Mouse (Mus musculus) lung, postnatal 0 days (tissue): ENCODE data around the gene Tmem255a. TPM values are rescaled to one million over a fixed set of nuclear protein-coding genes. Genes with fewer than 3 reads are reported as not detected.

Source experiments
- ATAC-seq: fragments of 200-750 bp; cut with Nextera tagmentation; 2 replicates; pipeline ENCODE4 v1.8.0; 2017; ENCODE audit warnings: moderate library complexity
- DNase-seq: peaks from one replicate; pipeline ENCODE4 v3.0.0-alpha.2; 2016; ENCODE audit warnings: low spot score
- H3K27ac ChIP-seq: fragments of 300-500 bp; sonication (generic); 2 replicates; pipeline ENCODE4 v1.5.1; 2014; ENCODE audit warnings: antibody characterized with exemption, mild to moderate bottlenecking, low read length, mixed read lengths
- H3K27me3 ChIP-seq: fragments of 300-500 bp; sonication (generic); replicated peaks from 2 replicates; pipeline ENCODE4 v1.6.1; 2014; ENCODE audit warnings: low read length, mixed read lengths; ENCODE audit not compliant: insufficient read depth
- H3K36me3 ChIP-seq: fragments of 300-500 bp; sonication (generic); 2 replicates; pipeline ENCODE4 v1.6.1; 2014; ENCODE audit warnings: low read length, mixed read lengths; ENCODE audit not compliant: insufficient read depth
- H3K4me1 ChIP-seq: fragments of 300-500 bp; sonication (generic); 2 replicates; pipeline ENCODE4 v1.6.1; 2014; ENCODE audit warnings: antibody characterized with exemption, low read depth, low read length, mixed read lengths; ENCODE audit not compliant: insufficient read depth
- H3K4me2 ChIP-seq: fragments of 300-500 bp; sonication (generic); replicated peaks from 2 replicates; pipeline ENCODE4 v1.6.1; 2014; ENCODE audit warnings: low read depth, mild to moderate bottlenecking, low read length, moderate library complexity, mixed read lengths
- H3K4me3 ChIP-seq: fragments of 300-500 bp; sonication (generic); 2 replicates; pipeline ENCODE4 v1.5.1; 2014; ENCODE audit warnings: low read depth, low read length
- H3K9ac ChIP-seq: fragments of 300-500 bp; sonication (generic); replicated peaks from 2 replicates; pipeline ENCODE4 v1.6.1; 2014; ENCODE audit warnings: low read depth, mild to moderate bottlenecking
- H3K9me3 ChIP-seq: fragments of 300-500 bp; sonication (generic); 2 replicates; pipeline ENCODE4 v1.6.1; 2016; ENCODE audit warnings: low read length, mixed read lengths
- CTCF ChIP-seq: IDR thresholded peaks from 2 replicates; pipeline ENCODE4 v1.5.1; 2016; ENCODE audit warnings: antibody characterized with exemption, mild to moderate bottlenecking
- EP300 ChIP-seq: IDR thresholded peaks from 2 replicates; pipeline ENCODE4 v1.6.1; 2016; ENCODE audit warnings: antibody characterized with exemption, mild to moderate bottlenecking, control low read depth
- WGBS: fragments of 180-500 bp; shearing (Covaris S2); extraction: QIAGEN DNeasy Blood & Tissue Kit; methylation state at CpG from one replicate; pipeline ENCODE4 v1.1.7; 2014; 5-methylcytosine and 5-hydroxymethylcytosine counted together
- polyA plus RNA-seq: library from polyadenylated mRNA; unstranded; fragments of >200 nt; fragmentation: Nextera tagmentation; extraction: Ambion mirVana; gene quantifications from 2 replicates; pipeline ENCODE4 v1.2.1, GENCODE M21; 2015

Tmem255a gene
- 6.7 and 7.7 TPM in 2 replicates for polyA plus RNA-seq

DNA sequence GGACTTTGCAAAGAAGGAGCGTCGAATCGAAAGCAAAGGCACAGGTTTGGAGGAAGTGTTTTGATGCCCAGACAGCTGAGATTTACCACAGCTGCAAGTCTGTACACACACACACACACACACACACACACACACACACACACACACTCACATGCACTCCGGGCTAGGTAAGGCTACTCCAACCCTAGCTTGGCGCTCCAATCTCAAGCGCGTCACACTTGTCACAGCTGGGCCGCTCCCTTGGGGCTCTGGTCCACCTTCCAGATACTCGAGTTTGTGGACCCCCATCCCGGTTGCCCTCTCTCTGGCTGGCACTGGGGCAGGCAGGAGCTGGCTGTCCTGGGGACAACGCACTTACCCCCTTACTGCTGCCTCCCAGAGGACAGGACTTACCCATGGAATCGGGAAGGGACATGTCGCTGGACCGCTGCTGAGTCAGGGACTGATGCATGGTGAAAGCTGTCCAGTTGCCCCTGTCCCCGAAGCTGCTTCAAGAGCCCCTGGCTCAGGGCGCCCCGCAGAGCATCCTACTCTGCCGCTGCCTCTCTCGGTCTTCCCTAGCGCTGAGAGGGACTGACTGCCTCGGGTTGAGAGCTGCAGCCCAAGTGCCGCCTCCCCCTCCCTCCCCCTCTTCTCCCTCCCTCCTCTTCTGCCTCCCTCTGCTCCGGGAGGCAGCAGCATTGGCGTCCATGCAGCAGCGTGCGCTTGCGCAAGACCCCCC lies at the start of gene Tmem255a:
TSS of gene Tmem255a (minus strand) at position 589 of the 721 bp plus-strand sequence.
- H3K27ac ChIP-seq, result no peak within 1 kb of the TSS
- ATAC-seq, result peak; percentile 70
- TF ChIP-seq CTCF (no peak), EP300 (no peak)
- no peaks in the 10 kb centered on the region for H3K9me3 ChIP-seq
- no peaks in the 10 kb centered on the region for H3K27me3 ChIP-seq
- peak within 1 kb of the TSS; percentile 60 for H3K4me2 ChIP-seq
- no peaks in the 10 kb centered on the region for H3K36me3 ChIP-seq
- H3K4me1 ChIP-seq, result no peaks in the 10 kb centered on the region
- DNase-seq, result peak; percentile 17
- H3K9ac ChIP-seq, result no peak within 1 kb of the TSS
- peak within 1 kb of the TSS; percentile 36 for H3K4me3 ChIP-seq
- WGBS, result 12% methylated on average over 18 of the region's 27 CpGs

DNA sequence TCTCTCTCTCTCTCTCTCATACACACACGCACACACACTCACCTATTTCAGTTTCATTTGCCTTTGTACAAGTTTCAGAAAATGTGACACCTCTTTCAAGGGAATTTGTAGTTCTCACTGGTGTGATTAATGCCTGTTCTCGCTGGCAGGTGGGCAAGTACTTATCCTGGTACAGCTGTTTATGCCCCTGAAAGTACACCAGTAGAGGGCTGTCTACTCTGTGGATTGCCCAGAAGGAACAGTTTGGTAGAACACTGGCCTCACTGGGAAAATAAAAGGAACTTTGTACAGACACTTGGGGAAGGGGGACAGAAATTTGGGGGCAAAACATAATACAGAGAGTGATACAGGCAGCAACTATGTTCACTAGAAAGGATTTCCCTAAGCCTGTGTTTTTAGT lies 7.4 kb upstream of the Tmem255a start:
- Histone ChIP-seq H3K4me3 (no peak overlapping the region), H3K36me3 (no peaks in the 10 kb centered on the region), H3K27ac (no peak overlapping the region), H3K9ac (no peak overlapping the region), H3K4me2 (no peak overlapping the region), H3K4me1 (no peaks in the 10 kb centered on the region), H3K27me3 (no peaks in the 10 kb centered on the region), H3K9me3 (no peaks in the 10 kb centered on the region)
- WGBS, result 23% methylated on average over 2 of the region's 2 CpGs
- DNase-seq (no peak), ATAC-seq (no peak)
- TF ChIP-seq CTCF (peak; percentile 31), EP300 (no peak)

DNA sequence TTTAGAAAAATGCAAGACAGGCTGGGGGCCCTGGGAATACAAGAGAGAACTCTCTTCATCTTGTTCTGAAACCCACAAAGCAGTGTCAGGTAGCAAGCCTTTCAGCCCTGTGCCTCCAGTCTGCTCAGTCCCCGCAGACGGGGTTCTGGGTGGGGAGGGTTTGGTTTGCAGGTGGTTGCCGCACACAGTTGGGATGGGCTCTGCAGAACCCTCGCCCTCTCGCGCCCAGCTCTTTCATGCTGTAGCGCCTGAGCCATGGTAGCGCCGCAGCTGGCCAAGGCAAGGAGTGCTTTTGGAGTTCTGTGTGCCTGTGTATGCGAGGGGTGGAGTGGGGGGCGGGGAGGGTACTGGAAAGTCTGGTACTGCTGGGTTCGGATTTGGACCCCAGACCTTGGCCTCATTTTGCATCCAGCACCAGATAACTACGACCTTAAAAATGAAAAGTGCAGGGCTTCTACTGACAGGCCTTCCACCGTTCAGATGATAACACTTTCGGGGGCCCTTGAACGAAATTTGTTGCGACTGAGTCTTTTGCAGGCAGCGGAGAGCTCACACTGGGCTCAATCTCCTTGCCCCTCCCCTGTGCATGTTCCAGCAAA lies 1.8 kb downstream of the Tmem255a start:
- no peak overlapping the region for H3K9ac ChIP-seq
- ATAC-seq (peak; percentile 37; the same call in 1 of the 2 replicates), DNase-seq (peak; percentile 9)
- H3K27ac ChIP-seq, result no peak overlapping the region
- H3K36me3 ChIP-seq, result no peaks in the 10 kb centered on the region
- TF ChIP-seq EP300 (no peak), CTCF (peak; percentile 53)
- peak overlapping the region; percentile 36 for H3K4me3 ChIP-seq
- H3K27me3 ChIP-seq, result no peaks in the 10 kb centered on the region
- H3K4me2 ChIP-seq, result peak overlapping the region; percentile 60
- H3K9me3 ChIP-seq, result no peaks in the 10 kb centered on the region
- no peaks in the 10 kb centered on the region for H3K4me1 ChIP-seq
- 14% methylated on average over 18 of the region's 18 CpGs for WGBS

DNA sequence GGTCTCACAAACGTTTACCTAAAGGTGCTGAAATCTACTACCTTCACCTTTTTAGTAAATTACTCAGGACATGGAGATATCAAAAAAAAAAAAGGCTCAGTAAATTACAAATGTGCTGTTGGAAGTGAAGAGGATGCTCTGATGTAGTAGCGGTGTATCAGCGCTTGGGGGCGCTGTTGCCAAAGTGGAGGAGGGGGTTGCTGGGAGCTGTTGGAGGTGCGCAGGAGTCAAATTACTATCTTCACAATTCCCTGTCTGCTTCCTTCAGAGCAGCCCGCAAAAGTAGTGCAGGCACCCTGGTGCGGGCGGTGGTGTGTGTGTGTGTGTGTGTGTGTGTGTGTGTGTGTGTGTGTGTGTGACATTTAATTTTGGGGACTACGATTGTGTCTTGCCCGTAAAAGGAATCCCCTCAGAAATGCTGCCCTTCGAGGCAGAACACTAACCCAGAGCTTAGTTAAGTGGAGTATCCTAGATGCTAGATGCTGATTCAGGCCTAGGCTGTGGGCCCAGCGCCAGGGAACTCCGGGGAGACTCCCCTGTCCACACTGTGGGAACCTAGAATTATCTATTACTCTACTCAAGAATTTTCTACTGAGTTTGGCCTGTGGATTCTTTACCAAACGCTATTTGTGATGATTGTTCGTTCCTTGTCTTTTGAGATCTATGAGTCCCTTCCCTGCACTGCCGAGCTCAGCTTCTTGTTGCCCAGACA lies 2.4 kb downstream of the Tmem255a start:
- H3K4me3 ChIP-seq, result no peak overlapping the region
- peak; percentile 43 for DNase-seq

DNA sequence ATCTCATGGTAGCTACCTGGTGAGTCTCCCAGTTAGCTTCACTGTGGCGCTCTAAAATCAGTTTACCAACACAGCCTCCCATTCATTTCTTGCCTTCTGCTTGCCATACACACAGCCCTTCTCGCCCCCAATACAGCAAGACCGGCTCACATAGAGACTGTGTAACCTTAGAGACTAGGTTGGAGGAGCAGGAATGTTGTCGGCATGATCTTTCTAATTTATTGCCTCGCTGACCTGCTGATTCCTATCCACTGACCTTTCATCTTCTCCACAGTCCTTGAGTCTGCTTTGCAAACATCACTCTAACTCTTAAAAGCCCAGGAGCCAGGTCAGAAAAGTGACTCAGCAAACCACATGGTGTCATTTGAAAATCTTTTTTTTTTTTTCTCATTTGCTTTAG lies 4.6 kb downstream of the Tmem255a start:
- WGBS, result 45% methylated on average over 5 of the region's 5 CpGs
- DNase-seq, result no peak
- H3K4me2 ChIP-seq, result no peak overlapping the region
- H3K9ac ChIP-seq, result no peak overlapping the region
- H3K27me3 ChIP-seq, result no peaks in the 10 kb centered on the region
- no peaks in the 10 kb centered on the region for H3K4me1 ChIP-seq
- TF ChIP-seq EP300 (no peak), CTCF (no peak)
- no peaks in the 10 kb centered on the region for H3K9me3 ChIP-seq
- no peak for ATAC-seq
- no peak overlapping the region for H3K27ac ChIP-seq
- no peak overlapping the region for H3K4me3 ChIP-seq
- no peaks in the 10 kb centered on the region for H3K36me3 ChIP-seq

More for the DNA sequence above, 2.4 kb downstream of the Tmem255a start:
- Histone ChIP-seq H3K9me3 (no peaks in the 10 kb centered on the region), H3K9ac (no peak overlapping the region), H3K4me2 (peak overlapping the region; percentile 60), H3K4me1 (no peaks in the 10 kb centered on the region), H3K27me3 (no peaks in the 10 kb centered on the region), H3K27ac (no peak overlapping the region), H3K36me3 (no peaks in the 10 kb centered on the region)
- ATAC-seq, result no peak
- WGBS, result 11% methylated on average over 14 of the region's 16 CpGs
- TF ChIP-seq EP300 (no peak), CTCF (peak; percentile 77)

DNA sequence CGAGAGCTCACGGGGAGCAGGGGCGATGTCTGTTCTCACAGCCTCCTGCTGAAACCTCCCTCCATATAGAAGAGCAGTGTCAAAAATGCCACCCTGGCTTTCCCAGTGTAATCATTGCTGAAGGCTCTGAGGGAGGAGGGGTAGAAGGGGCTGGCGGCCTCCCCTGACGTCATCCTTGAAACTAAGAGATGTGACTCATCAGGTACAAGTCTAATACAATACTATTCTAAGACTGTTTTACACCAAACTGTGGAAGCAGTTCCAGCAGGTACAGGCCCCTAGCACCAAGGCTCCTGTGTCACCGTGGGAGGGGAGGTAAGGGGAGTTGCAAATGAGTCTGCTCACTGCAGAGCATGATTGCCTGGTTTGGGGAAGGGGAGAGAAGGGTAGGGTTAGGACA lies 5.1 kb downstream of the Tmem255a start:
- Histone ChIP-seq H3K9ac (no peak overlapping the region), H3K4me3 (no peak overlapping the region), H3K27me3 (no peaks in the 10 kb centered on the region), H3K27ac (no peak overlapping the region), H3K4me1 (no peaks in the 10 kb centered on the region), H3K4me2 (no peak overlapping the region), H3K9me3 (no peaks in the 10 kb centered on the region), H3K36me3 (no peaks in the 10 kb centered on the region)
- TF ChIP-seq EP300, result no peak
- no peak for TF ChIP-seq CTCF
- 35% methylated on average over 6 of the region's 6 CpGs for WGBS
- DNase-seq (peak; percentile 15), ATAC-seq (no peak; the same call in 1 of the 2 replicates)
